Mouse (Mus musculus): ENCODE data around the gene Gm10840. TPM values are rescaled to one million over a fixed set of nuclear protein-coding genes. Genes with fewer than 3 reads are reported as not detected.

Gene Gm10840
- polyA plus RNA-seq, 1 experiment from 2014 or later, result not detected

DNA sequence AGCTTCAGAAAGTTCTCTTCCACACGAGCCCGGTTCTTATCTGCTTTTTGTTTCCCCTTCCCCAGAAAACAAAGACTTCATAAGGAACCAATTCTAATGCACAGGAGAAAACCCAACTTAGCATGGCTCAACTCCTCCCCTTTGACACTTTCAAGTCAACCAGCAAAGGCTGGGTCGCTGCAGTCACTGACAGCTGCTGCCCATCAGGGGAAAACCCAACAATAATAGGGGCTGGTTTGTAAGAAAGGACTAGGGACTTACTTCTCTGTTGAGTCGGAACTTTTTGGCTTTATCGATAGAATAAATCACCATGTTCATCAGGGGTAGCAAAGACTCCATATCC is 41.4 kb downstream of the Gm10840 start, which contains the start of gene Strada:
Gene Strada (minus strand): TSS at position 46 of the 343 bp plus-strand sequence.
- Histone ChIP-seq H3K9me3 (no peaks in the 10 kb centered on the region), H3K27me3 (replicated peaks) (no peaks in the 10 kb centered on the region), H3K4me1 (no peaks in the 10 kb centered on the region), H3K27ac (no peak within 1 kb of the TSS), H3K4me3 (replicated peaks) (no peak within 1 kb of the TSS), H3K4me2 (no peak within 1 kb of the TSS), H3K36me3 (peaks cover 49% of the 10 kb centered on the region), H3K9ac (no peak within 1 kb of the TSS)
- ATAC-seq (ENCODE audit: insufficient read depth, low FRiP score, low read depth), result no peak
- 78% methylated on average over 5 of the region's 5 CpGs for WGBS

Other genes with a start within 250 kb of the Gm10840 start
- gene Cyb561, start 207.5 kb upstream of the Gm10840 start, polyA plus RNA-seq (2015; fragmentation: Nextera tagmentation; extraction: Ambion mirVana), result 39.0 and 41.2 TPM in 2 replicates
- gene Ace, start 192.9 kb upstream of the Gm10840 start, polyA plus RNA-seq (2015; fragmentation: Nextera tagmentation; extraction: Ambion mirVana), result 1.1 and 1.8 TPM in 2 replicates
- gene Ace3, start 166.2 kb upstream of the Gm10840 start, polyA plus RNA-seq (2015; fragmentation: Nextera tagmentation; extraction: Ambion mirVana), result not detected in 2 replicates
- gene Kcnh6, start 152.7 kb upstream of the Gm10840 start, polyA plus RNA-seq (2015; fragmentation: Nextera tagmentation; extraction: Ambion mirVana), result 0.80 and 1.3 TPM in 2 replicates
- 54.6 and 57.6 TPM in 2 replicates for gene Dcaf7, start 124.0 kb upstream of the Gm10840 start, polyA plus RNA-seq (2015; fragmentation: Nextera tagmentation; extraction: Ambion mirVana)
- gene Taco1, start 94.8 kb upstream of the Gm10840 start, polyA plus RNA-seq (2015; fragmentation: Nextera tagmentation; extraction: Ambion mirVana), result 9.8 and 11.5 TPM in 2 replicates
- gene Map3k3, start 76.2 kb upstream of the Gm10840 start, polyA plus RNA-seq (2015; fragmentation: Nextera tagmentation; extraction: Ambion mirVana), result 18.0 and 19.5 TPM in 2 replicates
- 117 and 136 TPM in 2 replicates for gene Limd2, start within 50 bp of the Gm10840 start, polyA plus RNA-seq (2015; fragmentation: Nextera tagmentation; extraction: Ambion mirVana)
- 16.7 and 18.6 TPM in 2 replicates for gene Strada, start 41.3 kb downstream of the Gm10840 start, polyA plus RNA-seq (2015; fragmentation: Nextera tagmentation; extraction: Ambion mirVana)
- gene Ccdc47, start 55.5 kb downstream of the Gm10840 start, polyA plus RNA-seq (2015; fragmentation: Nextera tagmentation; extraction: Ambion mirVana), result 92.1 and 95.0 TPM in 2 replicates
- 58.1 and 66.2 TPM in 2 replicates for gene Ddx42, start 56.1 kb downstream of the Gm10840 start, polyA plus RNA-seq (2015; fragmentation: Nextera tagmentation; extraction: Ambion mirVana)
- 49.7 and 56.5 TPM in 2 replicates for gene Ftsj3, start 95.2 kb downstream of the Gm10840 start, polyA plus RNA-seq (2015; fragmentation: Nextera tagmentation; extraction: Ambion mirVana)
- 242 and 266 TPM in 2 replicates for gene Psmc5, start 95.3 kb downstream of the Gm10840 start, polyA plus RNA-seq (2015; fragmentation: Nextera tagmentation; extraction: Ambion mirVana)
- 70.2 and 78.3 TPM in 2 replicates for gene Smarcd2, start 112.1 kb downstream of the Gm10840 start, polyA plus RNA-seq (2015; fragmentation: Nextera tagmentation; extraction: Ambion mirVana)
- 0.27 and 0.28 TPM in 2 replicates for gene Tcam1, start 115.8 kb downstream of the Gm10840 start, polyA plus RNA-seq (2015; fragmentation: Nextera tagmentation; extraction: Ambion mirVana)
- not detected in 2 replicates for gene Gh, start 141.0 kb downstream of the Gm10840 start, polyA plus RNA-seq (2015; fragmentation: Nextera tagmentation; extraction: Ambion mirVana)
- gene Cd79b, start 153.9 kb downstream of the Gm10840 start, polyA plus RNA-seq (2015; fragmentation: Nextera tagmentation; extraction: Ambion mirVana), result 3.5 and 3.7 TPM in 2 replicates
- 0.03 and 0.05 TPM in 2 replicates for gene Scn4a, start 192.4 kb downstream of the Gm10840 start, polyA plus RNA-seq (2015; fragmentation: Nextera tagmentation; extraction: Ambion mirVana)
- gene Prr29, start 204.6 kb downstream of the Gm10840 start, polyA plus RNA-seq (2015; fragmentation: Nextera tagmentation; extraction: Ambion mirVana), result 0.31 and 0.66 TPM in 2 replicates
- gene Icam2, start 227.2 kb downstream of the Gm10840 start, polyA plus RNA-seq (2015; fragmentation: Nextera tagmentation; extraction: Ambion mirVana), result 35.3 and 38.5 TPM in 2 replicates

Data from stomach, embryonic 15.5 days (tissue).